Mouse (Mus musculus) right cerebral cortex, postnatal 4 days (tissue): ENCODE measurements around the gene Vmn1r107.
"Not testable (repeated sequence)": the region's sequence is repeated elsewhere in the genome, so short reads cannot be mapped to it uniquely, and the experiment has no call there.

Experiments used
- DNase-seq: peaks from one replicate; pipeline ENCODE4 v3.0.0-alpha.2; 2022

The Vmn1r107 gene

GRCm38 (mm10) chr7:20668618-20669017, at the start of gene Vmn1r107:
Gene Vmn1r107, plus strand, starts transcription at chr7:20668918.
- DNase-seq: not testable (repeated sequence)

DNA sequence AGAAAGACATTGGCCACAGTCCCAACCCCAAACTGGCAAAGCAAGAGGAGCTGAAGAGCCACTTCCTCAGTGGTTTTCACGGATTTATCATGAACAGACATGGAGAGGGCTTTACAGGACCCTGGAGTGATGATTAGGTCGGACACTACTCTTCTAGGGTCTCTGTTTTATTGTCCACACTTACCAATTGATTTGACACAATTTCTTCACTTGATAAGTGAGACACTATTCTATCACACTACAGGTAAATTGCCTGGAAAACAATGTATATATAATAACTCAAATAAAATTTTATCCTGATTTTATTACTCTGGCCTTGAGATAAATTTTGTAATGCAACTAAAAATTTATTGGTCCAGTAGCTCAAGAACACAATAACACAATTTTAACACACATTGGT, 34.4 kb downstream of the Vmn1r107 start, which contains the start of gene Vmn1r111:
Vmn1r111 (minus strand) TSS at position 101 of the 400 bp plus-strand sequence.
- not testable (repeated sequence) for DNase-seq
